9 mouse cellular contexts compared by ENCODE assay signal in the genomic region with DNA sequence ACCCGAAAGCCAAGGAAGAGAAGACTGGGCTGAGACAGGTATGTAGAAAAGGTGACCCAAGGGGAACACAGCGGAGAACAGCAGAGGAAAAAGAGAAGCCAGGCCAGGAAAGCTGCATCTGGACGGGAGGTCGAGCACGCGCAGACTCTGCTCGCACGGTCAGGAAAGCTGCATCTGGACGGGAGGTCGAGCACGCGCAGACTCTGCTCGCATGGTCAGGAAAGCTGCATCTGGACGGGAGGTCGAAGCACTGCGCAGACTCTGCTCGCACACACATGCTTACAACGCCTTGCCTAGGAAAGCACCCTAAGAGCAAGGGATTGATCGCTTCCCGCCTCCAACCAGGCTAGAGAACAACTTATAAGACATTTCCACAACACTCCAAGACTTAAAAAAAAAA.
"Had no signal": no experiment of that assay in that cellular context is flagged by ENCODE, and none has a peak within 500 bp of the region (broad histone marks: within the 10 kb centered on the region; RNA-seq: fewer than 3 reads in every experiment).

No protein-coding gene starts in this region.

- H3K9me3 ChIP-seq: limb, embryonic 10.5 days; neural tube, embryonic 12.5 days had no signal

- H3K4me3 ChIP-seq: limb, embryonic 10.5 days; neural tube, embryonic 12.5 days had no signal

- H3K9ac ChIP-seq: liver, embryonic 14.5 days; neural tube, embryonic 12.5 days had no signal

- ATAC-seq: lung, postnatal 0 days had no signal

- H3K27ac ChIP-seq: limb, embryonic 10.5 days; liver, embryonic 14.5 days; neural tube, embryonic 12.5 days had no signal

- DNase-seq: lung, adult 2 months; lung, postnatal 36 days; midbrain, embryonic 14.5 days; thymus, adult 18-20 months; thymus, postnatal 25 days had no signal

- H3K27me3 ChIP-seq: neural tube, embryonic 12.5 days had no signal
